Mouse (Mus musculus) heart, postnatal 0 days (tissue): Measurements from ENCODE around the gene Erp29.

Experiments
- CTCF ChIP-seq: IDR thresholded peaks from 2 replicates; pipeline ENCODE4 v1.5.1; 2016; ENCODE audit warnings: antibody characterized with exemption, control low read depth, low read depth
- EP300 ChIP-seq: IDR thresholded peaks from 2 replicates; pipeline ENCODE4 v1.6.1; 2016; ENCODE audit warnings: antibody characterized with exemption, low read depth

GRCm38 (mm10) chr5:121462967-121463366 is 10.7 kb upstream of the Erp29 start:
- TF ChIP-seq CTCF (no peak), EP300 (no peak)
